Mouse (Mus musculus) embryonic facial prominence, embryonic 15.5 days (tissue): ENCODE data around the gene Ubc. TPM values are rescaled to one million over a fixed set of nuclear protein-coding genes. Genes with fewer than 3 reads are reported as not detected.
"Not testable (repeated sequence)": the region's sequence is repeated elsewhere in the genome, so short reads cannot be mapped to it uniquely, and the experiment has no call there.

Experiments used
- ATAC-seq: fragments of 200-750 bp; cut with Nextera tagmentation; 2 replicates; pipeline ENCODE4 v1.8.0; 2017; ENCODE audit warnings: low read depth, moderate TSS enrichment; ENCODE audit not compliant: insufficient number of reproducible peaks, low FRiP score, low TSS enrichment
- H3K27ac ChIP-seq: fragments of 300-500 bp; sonication (generic); replicated peaks from 2 replicates; pipeline ENCODE4 v1.5.1; 2015; ENCODE audit warnings: mild to moderate bottlenecking, inconsistent platforms
- H3K27me3 ChIP-seq: fragments of 300-500 bp; sonication (generic); 2 replicates; pipeline ENCODE4 v1.6.1; 2015; ENCODE audit warnings: inconsistent platforms
- H3K36me3 ChIP-seq: fragments of 300-500 bp; sonication (generic); 2 replicates; pipeline ENCODE4 v1.6.1; 2015; ENCODE audit warnings: mild to moderate bottlenecking, inconsistent platforms
- H3K4me1 ChIP-seq: fragments of 300-500 bp; sonication (generic); 2 replicates; pipeline ENCODE4 v1.6.1; 2015; ENCODE audit warnings: inconsistent platforms
- H3K4me2 ChIP-seq: fragments of 300-500 bp; sonication (generic); replicated peaks from 2 replicates; pipeline ENCODE4 v1.6.1; 2015; ENCODE audit warnings: mild to moderate bottlenecking, inconsistent platforms
- H3K4me3 ChIP-seq: fragments of 300-500 bp; sonication (generic); replicated peaks from 2 replicates; pipeline ENCODE4 v1.5.1; 2015; ENCODE audit warnings: mild to moderate bottlenecking, inconsistent platforms
- H3K9ac ChIP-seq: fragments of 300-500 bp; sonication (generic); 2 replicates; pipeline ENCODE4 v1.6.1; 2015; ENCODE audit warnings: inconsistent platforms
- H3K9me3 ChIP-seq: fragments of 300-500 bp; sonication (generic); replicated peaks from 2 replicates; pipeline ENCODE4 v1.6.1; 2016; ENCODE audit warnings: inconsistent platforms
- WGBS: fragments of 180-500 bp; shearing (Covaris S2); methylation state at CpG from one replicate; pipeline ENCODE4 v1.1.7; 2015; 5-methylcytosine and 5-hydroxymethylcytosine counted together
- polyA plus RNA-seq: library from polyadenylated mRNA; unstranded; fragments of >200 nt; fragmentation: Nextera tagmentation; extraction: Ambion mirVana; gene quantifications from 2 replicates; pipeline ENCODE4 v1.2.1, GENCODE M21; 2015

Ubc gene
- polyA plus RNA-seq: 1,092 and 1,100 TPM in 2 replicates

DNA sequence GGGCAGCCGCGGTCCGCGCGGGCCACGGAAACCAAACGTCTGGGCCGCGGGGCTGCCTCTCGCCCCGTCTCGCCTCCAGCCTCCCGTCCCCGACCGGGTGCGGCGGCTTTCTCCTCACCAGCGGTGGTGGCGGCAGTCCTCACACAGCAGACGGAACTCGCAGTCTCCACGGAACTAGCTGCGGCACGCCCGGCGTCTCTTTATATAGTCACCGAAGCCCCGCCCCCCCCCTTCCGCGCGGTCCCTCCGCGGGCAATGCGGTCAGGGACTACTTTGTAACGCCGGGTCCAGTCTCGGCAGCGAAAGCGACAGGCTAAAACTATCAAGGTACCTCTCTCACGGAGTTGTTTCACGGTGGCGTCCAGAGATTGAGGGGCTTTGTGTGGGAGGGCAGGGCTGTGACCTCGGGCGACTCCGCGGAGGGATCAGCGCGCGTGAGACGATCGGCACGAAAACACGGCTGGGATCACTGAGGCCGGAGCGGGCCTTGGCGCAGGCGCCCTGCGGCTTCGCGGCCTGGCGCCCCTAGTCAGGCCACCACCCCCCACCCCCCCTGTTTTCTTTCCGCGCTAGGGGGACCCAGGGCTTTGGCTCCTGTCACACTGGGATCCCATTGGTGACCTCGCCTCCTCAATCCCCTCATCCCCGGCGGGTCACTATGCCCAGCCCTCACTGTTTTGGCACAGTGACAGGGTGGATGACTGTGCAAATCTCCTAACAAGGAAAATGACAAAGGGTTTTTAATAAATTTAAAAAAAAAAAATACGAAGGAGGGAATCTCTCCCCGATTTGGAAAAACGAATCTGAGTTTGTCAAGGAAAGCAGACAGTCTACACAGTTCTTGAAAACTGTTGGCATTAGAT is at the start of gene Ubc:
Ubc (minus strand) TSS at position 624 of the 863 bp plus-strand sequence.
- Histone ChIP-seq H3K9ac (peak within 1 kb of the TSS; percentile 100), H3K4me2 (peak within 1 kb of the TSS; percentile 84), H3K27me3 (no peaks in the 10 kb centered on the region), H3K27ac (peak within 1 kb of the TSS; percentile 99), H3K36me3 (peaks cover 12% of the 10 kb centered on the region), H3K9me3 (no peaks in the 10 kb centered on the region), H3K4me1 (peaks cover 59% of the 10 kb centered on the region), H3K4me3 (peak within 1 kb of the TSS; percentile 100)
- peak; percentile 44; the same call in 1 of the 2 replicates for ATAC-seq
- WGBS: under 1% methylated on average over 64 of the region's 69 CpGs

DNA sequence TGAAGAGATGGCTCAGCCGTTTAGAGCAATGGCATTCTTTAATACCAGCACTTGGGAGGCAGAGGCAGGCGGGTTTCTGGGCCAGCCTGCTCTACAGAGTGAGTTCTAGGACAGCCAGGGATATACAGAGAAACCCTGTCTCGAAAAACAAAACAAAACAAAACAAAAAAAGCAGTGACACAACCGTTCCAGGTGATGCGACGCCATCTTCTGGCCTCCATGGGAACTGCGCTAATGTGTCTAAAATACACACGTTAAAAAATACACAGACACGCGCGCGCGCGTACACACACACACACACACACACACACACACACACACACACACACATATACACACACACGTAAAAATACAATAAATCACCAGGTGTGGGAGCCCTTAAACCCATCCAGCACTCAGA is 44.3 kb upstream of the Ubc start:
- Histone ChIP-seq H3K36me3 (peaks cover 22% of the 10 kb centered on the region), H3K4me3 (peak overlapping the region; percentile 95), H3K4me1 (peaks cover 14% of the 10 kb centered on the region), H3K4me2 (peak overlapping the region; percentile 90)
- not testable (repeated sequence) for H3K9me3 ChIP-seq, H3K9ac ChIP-seq, H3K27ac ChIP-seq, H3K27me3 ChIP-seq
- ATAC-seq: peak; percentile 8; the same call in 1 of the 2 replicates
- WGBS: 52% methylated on average over 15 of the region's 15 CpGs

DNA sequence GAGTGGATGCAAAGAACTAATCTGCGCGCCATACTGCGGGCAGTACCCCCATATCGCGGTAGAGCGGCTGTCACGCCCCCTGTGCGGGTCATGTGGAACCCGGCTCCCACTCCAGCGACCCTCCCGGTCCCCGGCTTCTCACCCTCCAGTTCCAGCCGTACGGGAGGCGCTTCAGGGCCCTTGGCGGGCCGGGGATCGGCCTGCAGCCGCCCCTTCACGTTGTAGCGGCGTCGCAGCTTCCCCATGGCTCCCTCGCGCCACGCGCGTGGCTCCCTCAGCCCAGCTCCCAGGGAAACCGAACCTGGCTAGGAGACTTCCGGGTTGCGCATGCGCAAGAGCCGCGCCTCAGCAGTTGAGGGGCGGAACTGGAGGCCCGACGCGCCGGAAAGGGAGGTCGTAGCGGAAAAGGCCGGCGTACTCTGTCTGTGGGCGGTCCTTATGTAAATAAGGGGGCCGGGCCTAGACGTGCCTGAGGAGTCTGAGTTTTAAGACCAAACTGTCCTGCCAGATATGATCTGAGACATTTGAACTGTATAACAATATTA is 43.9 kb upstream of the Ubc start, which contains the start of gene Dhx37:
Dhx37 (minus strand) TSS at position 329 of the 545 bp plus-strand sequence.
- Histone ChIP-seq H3K27ac (peak within 1 kb of the TSS; percentile 55; the same call in 1 of the 2 replicates), H3K4me2 (peak within 1 kb of the TSS; percentile 90), H3K4me3 (peak within 1 kb of the TSS; percentile 95), H3K36me3 (peaks cover 26% of the 10 kb centered on the region), H3K27me3 (no peaks in the 10 kb centered on the region), H3K9ac (peak within 1 kb of the TSS; percentile 91), H3K9me3 (no peaks in the 10 kb centered on the region), H3K4me1 (peaks cover 14% of the 10 kb centered on the region)
- under 1% methylated on average over 45 of the region's 46 CpGs for WGBS
- ATAC-seq: peak; percentile 95

GRCm38 (mm10) chr5:125432324-125432723 is 42.3 kb upstream of the Ubc start:
- H3K4me2 ChIP-seq, H3K4me3 ChIP-seq, H3K9ac ChIP-seq, H3K27me3 ChIP-seq, ATAC-seq, H3K9me3 ChIP-seq, H3K27ac ChIP-seq: not testable (repeated sequence)
- peaks cover 14% of the 10 kb centered on the region for H3K4me1 ChIP-seq
- H3K36me3 ChIP-seq: peaks cover 41% of the 10 kb centered on the region
- 81% methylated on average over 2 of the region's 2 CpGs for WGBS

DNA sequence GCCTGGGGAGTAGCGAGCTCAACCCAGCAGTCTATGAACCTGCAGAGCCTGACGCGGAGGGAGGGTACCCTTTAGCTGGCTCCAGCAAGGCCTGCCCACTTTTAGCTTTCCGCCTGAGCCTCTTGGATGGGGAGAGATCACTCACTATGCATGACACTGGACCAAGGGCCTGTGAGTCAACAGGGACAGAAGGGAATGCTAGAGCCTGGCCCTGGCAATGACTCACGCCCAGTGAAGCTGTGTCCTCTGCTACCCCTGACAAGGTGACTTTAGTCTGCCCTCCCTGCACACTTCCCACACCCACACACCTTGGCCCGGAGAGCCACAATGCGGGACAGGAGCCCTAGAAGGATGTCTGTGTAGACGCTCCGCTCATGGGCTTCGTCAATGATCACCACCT is 36.3 kb upstream of the Ubc start:
- H3K27me3 ChIP-seq: no peaks in the 10 kb centered on the region
- WGBS: 92% methylated on average over 10 of the region's 10 CpGs
- peak; percentile 34; the same call in 1 of the 2 replicates for ATAC-seq
- no peaks in the 10 kb centered on the region for H3K9me3 ChIP-seq
- H3K4me3 ChIP-seq: no peak overlapping the region
- no peak overlapping the region for H3K9ac ChIP-seq
- H3K27ac ChIP-seq: no peak overlapping the region
- H3K4me1 ChIP-seq: no peaks in the 10 kb centered on the region
- H3K36me3 ChIP-seq: peaks cover 99% of the 10 kb centered on the region
- no peak overlapping the region for H3K4me2 ChIP-seq

DNA sequence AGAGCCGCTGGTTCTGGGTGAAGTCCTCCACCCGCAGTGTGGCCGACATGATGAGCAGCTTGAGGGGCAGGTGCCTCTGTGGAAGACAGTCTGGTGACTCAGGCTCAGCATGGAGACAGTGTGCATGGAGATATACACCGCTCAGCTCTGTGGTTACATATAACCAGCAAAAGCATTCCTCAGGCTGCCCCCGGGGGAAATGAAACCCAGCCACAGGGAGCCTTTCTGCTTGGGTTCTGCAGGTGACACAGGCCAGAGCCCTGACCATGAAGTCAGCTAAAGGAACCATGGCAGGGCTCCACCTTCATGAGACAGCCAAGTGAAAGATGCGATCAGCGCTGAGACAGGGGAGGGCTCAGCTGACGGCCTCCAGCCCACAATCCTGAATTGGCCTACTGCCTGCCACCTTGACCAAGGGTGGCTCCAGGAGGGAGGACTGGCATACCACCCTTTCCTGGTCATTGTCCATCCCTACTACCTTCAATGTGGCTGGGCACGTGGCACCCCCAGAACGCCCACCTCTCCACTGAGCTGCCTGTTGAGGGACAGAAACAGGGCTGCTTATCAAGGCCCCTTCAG is 35.8 kb upstream of the Ubc start:
- no peak overlapping the region for H3K4me3 ChIP-seq
- H3K36me3 ChIP-seq: peaks cover 99% of the 10 kb centered on the region
- H3K4me2 ChIP-seq: no peak overlapping the region
- no peaks in the 10 kb centered on the region for H3K4me1 ChIP-seq
- H3K27me3 ChIP-seq: no peaks in the 10 kb centered on the region
- no peak overlapping the region for H3K9ac ChIP-seq
- ATAC-seq: no peak
- no peaks in the 10 kb centered on the region for H3K9me3 ChIP-seq
- no peak overlapping the region for H3K27ac ChIP-seq
- WGBS: 92% methylated on average over 10 of the region's 10 CpGs

- Histone ChIP-seq H3K9ac (no peak overlapping the region), H3K9me3 (no peaks in the 10 kb centered on the region), H3K4me2 (no peak overlapping the region), H3K27ac (no peak overlapping the region), H3K4me1 (no peaks in the 10 kb centered on the region), H3K27me3 (no peaks in the 10 kb centered on the region), H3K36me3 (peaks cover 94% of the 10 kb centered on the region), H3K4me3 (no peak overlapping the region)
- 66% methylated on average over 11 of the region's 11 CpGs for WGBS
- ATAC-seq: no peak
These were observed 29.1 kb upstream of the Ubc start for GRCm38 (mm10) chr5:125419124-125419523.

- peaks cover 94% of the 10 kb centered on the region for H3K36me3 ChIP-seq
- no peak for ATAC-seq
- no peak overlapping the region for H3K4me2 ChIP-seq
- H3K9me3 ChIP-seq: no peaks in the 10 kb centered on the region
- 90% methylated on average over 12 of the region's 12 CpGs for WGBS
- no peak overlapping the region for H3K27ac ChIP-seq
- H3K4me3 ChIP-seq: no peak overlapping the region
- H3K4me1 ChIP-seq: no peaks in the 10 kb centered on the region
- no peak overlapping the region for H3K9ac ChIP-seq
- H3K27me3 ChIP-seq: no peaks in the 10 kb centered on the region
These were observed 28.6 kb upstream of the Ubc start for GRCm38 (mm10) chr5:125418636-125419035.

DNA sequence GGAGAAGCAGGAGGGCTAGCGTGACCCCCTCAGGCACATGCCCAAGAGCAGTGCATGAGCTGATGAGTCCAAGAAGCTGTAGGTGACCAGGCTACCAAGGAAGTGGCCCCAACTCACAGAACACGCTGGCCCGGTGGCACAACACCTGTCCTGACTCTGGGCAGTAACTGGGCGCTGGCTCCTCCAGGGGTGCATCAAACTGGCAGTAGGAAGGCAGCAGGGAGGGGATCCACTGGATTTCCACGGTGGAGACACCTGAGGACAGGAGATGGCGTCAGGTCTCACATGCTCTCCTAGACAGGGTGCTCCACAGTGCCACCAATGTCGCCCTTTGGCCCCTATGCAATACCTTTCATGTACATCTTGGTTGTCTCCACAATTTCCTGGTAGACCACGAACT is 26.2 kb upstream of the Ubc start:
- no peaks in the 10 kb centered on the region for H3K27me3 ChIP-seq
- H3K27ac ChIP-seq: no peak overlapping the region
- WGBS: 87% methylated on average over 8 of the region's 8 CpGs
- H3K9ac ChIP-seq: no peak overlapping the region
- H3K4me1 ChIP-seq: no peaks in the 10 kb centered on the region
- H3K9me3 ChIP-seq: no peaks in the 10 kb centered on the region
- no peak overlapping the region for H3K4me3 ChIP-seq
- peaks cover 79% of the 10 kb centered on the region for H3K36me3 ChIP-seq
- H3K4me2 ChIP-seq: no peak overlapping the region
- ATAC-seq: no peak

- no peak for ATAC-seq
- Histone ChIP-seq H3K9me3 (no peaks in the 10 kb centered on the region), H3K36me3 (peaks cover 59% of the 10 kb centered on the region), H3K9ac (no peak overlapping the region), H3K4me3 (no peak overlapping the region), H3K4me1 (peaks cover 10% of the 10 kb centered on the region), H3K27ac (no peak overlapping the region), H3K27me3 (no peaks in the 10 kb centered on the region), H3K4me2 (no peak overlapping the region)
- 80% methylated on average over 4 of the region's 4 CpGs for WGBS
These were observed 23.8 kb upstream of the Ubc start for GRCm38 (mm10) chr5:125413763-125414162.

GRCm38 (mm10) chr5:125412536-125412935 is 22.5 kb upstream of the Ubc start:
- not testable (repeated sequence) for H3K9me3 ChIP-seq, H3K4me3 ChIP-seq, H3K4me2 ChIP-seq, ATAC-seq, H3K27ac ChIP-seq, H3K9ac ChIP-seq, H3K27me3 ChIP-seq
- WGBS: 86% methylated on average over 8 of the region's 8 CpGs
- H3K36me3 ChIP-seq: peaks cover 47% of the 10 kb centered on the region
- peaks cover 11% of the 10 kb centered on the region for H3K4me1 ChIP-seq
